Mouse (Mus musculus): ENCODE results near the gene Cul4a. TPM values are rescaled to one million over a fixed set of nuclear protein-coding genes. Genes with fewer than 3 reads are reported as not detected.

Gene Cul4a
- total RNA-seq, 2 experiments from 2014 or later, result 76.7 to 80.0 TPM

- no peak for DNase-seq
These were observed 75.0 kb downstream of the Cul4a start for GRCm38 (mm10) chr8:13180408-13180807.

- DNase-seq, result no peak
These were observed 75.7 kb downstream of the Cul4a start for GRCm38 (mm10) chr8:13180911-13181690.

- no peak for DNase-seq
These were observed 76.2 kb downstream of the Cul4a start for GRCm38 (mm10) chr8:13181691-13181976.

GRCm38 (mm10) chr8:13186819-13187218 lies 81.4 kb downstream of the Cul4a start:
- DNase-seq, result no peak

GRCm38 (mm10) chr8:13187229-13187628 lies 81.8 kb downstream of the Cul4a start:
- DNase-seq, result no peak

- DNase-seq, result no peak
These were observed 82.2 kb downstream of the Cul4a start for GRCm38 (mm10) chr8:13187638-13188037.

- no peak for DNase-seq
These were observed 82.7 kb downstream of the Cul4a start for GRCm38 (mm10) chr8:13188052-13188555.

GRCm38 (mm10) chr8:13188857-13189256 lies 83.4 kb downstream of the Cul4a start:
- no peak for DNase-seq

- DNase-seq, result no peak
These were observed 84.8 kb downstream of the Cul4a start for GRCm38 (mm10) chr8:13190235-13190634.

GRCm38 (mm10) chr8:13194818-13195217 lies 89.4 kb downstream of the Cul4a start:
- no peak for DNase-seq

- no peak for DNase-seq
These were observed 92.1 kb downstream of the Cul4a start for GRCm38 (mm10) chr8:13197493-13197892.

Small RNA genes within 50 kb of the gene (microRNA-seq; reads per million reads assigned to microRNA genes)
- gene Mir1968, result 18.0 to 30.9 reads per million in 2 experiments
- 0 reads per million in 2 experiments for gene Mir7065

Other genes starting within 250 kb of the Cul4a start
- 10 to 100 TPM; 28.8 to 33.0 TPM for gene Mcf2l, start 231.8 kb upstream of the Cul4a start, total RNA-seq (2021)
- not detected for gene F7, start 79.6 kb upstream of the Cul4a start, total RNA-seq (2021)
- under 1 TPM; 0.41 to 0.45 TPM for gene F10, start 68.3 kb upstream of the Cul4a start, total RNA-seq (2021)
- not detected for gene Proz, start 44.7 kb upstream of the Cul4a start, total RNA-seq (2021)
- 10 to 100 TPM; 14.0 TPM for gene Pcid2, start 162 bp upstream of the Cul4a start, total RNA-seq (2021)
- 100 to 1,000 TPM; 282 to 294 TPM for gene Lamp1, start 53.5 kb downstream of the Cul4a start, total RNA-seq (2021)
- 1 to 10 TPM; 6.1 TPM for gene Grtp1, start 95.0 kb downstream of the Cul4a start, total RNA-seq (2021)
- gene Adprhl1, start 148.5 kb downstream of the Cul4a start, total RNA-seq (2021), result 100 to 1,000 TPM; 376 to 389 TPM
- 10 to 100 TPM; 27.8 to 29.5 TPM for gene Dcun1d2, start 182.5 kb downstream of the Cul4a start, total RNA-seq (2021)
- 10 to 100 TPM; 21.7 to 21.9 TPM for gene Tmco3, start 182.6 kb downstream of the Cul4a start, total RNA-seq (2021)
- gene Tfdp1, start 233.1 kb downstream of the Cul4a start, total RNA-seq (2021), result 10 to 100 TPM; 74.4 to 82.5 TPM

Data from heart, postnatal 4 days (tissue).